Mouse (Mus musculus) MEL (cell line): ENCODE data around the gene Tma16. TPM values are rescaled to one million over a fixed set of nuclear protein-coding genes. Genes with fewer than 3 reads are reported as not detected.

Source experiments
- DNase-seq: peaks from one replicate; pipeline ENCODE4 v3.0.0; 2011; ENCODE audit warnings: low read depth, low spot score
- H3K27ac ChIP-seq: 2 replicates; pipeline ENCODE4 v1.5.1; 2012; ENCODE audit warnings: low read depth, mild to moderate bottlenecking, control low read depth, low read length, moderate library complexity; ENCODE audit not compliant: control insufficient read depth
- H3K27me3 ChIP-seq, 2 experiments: fragments of 150-350 bp in 1 of 2; sonication (generic) in 1 of 2; 2 replicates each; pipeline ENCODE4 v1.6.1; 2012; ENCODE audit warnings: low read length in 2 of 2, mild to moderate bottlenecking in 2 of 2, improper control_type of control experiment in 1 of 2, moderate library complexity in 1 of 2; ENCODE audit not compliant: insufficient read depth in 2 of 2, control insufficient read depth in 1 of 2
- H3K36me3 ChIP-seq, 2 experiments: 2 replicates each; pipeline ENCODE4 v1.6.1; 2012 to 2014; ENCODE audit warnings: low read length in 2 of 2, improper control_type of control experiment in 1 of 2, inconsistent platforms in 1 of 2, mild to moderate bottlenecking in 1 of 2; ENCODE audit not compliant: insufficient read depth in 2 of 2, control insufficient read depth in 1 of 2
- H3K4me1 ChIP-seq, 2 experiments: fragments of 150-350 bp in 1 of 2; sonication (generic) in 1 of 2; 2 replicates each; pipeline ENCODE4 v1.6.1; 2012; ENCODE audit warnings: low read length in 2 of 2, improper control_type of control experiment in 1 of 2, mild to moderate bottlenecking in 1 of 2; ENCODE audit not compliant: insufficient read depth in 2 of 2, control insufficient read depth in 1 of 2
- H3K4me3 ChIP-seq, 2 experiments: fragments of 150-350 bp in 1 of 2; sonication (generic) in 1 of 2; 2 replicates each; pipeline ENCODE4 v1.5.1; 2012; ENCODE audit warnings: low read depth in 2 of 2, low read length in 2 of 2, mild to moderate bottlenecking in 2 of 2, moderate library complexity in 2 of 2, control low read depth in 1 of 2, improper control_type of control experiment in 1 of 2; ENCODE audit not compliant: control insufficient read depth in 1 of 2, insufficient read depth in 1 of 2
- H3K79me2 ChIP-seq: 2 replicates; pipeline ENCODE4 v1.6.1; 2012; ENCODE audit warnings: mild to moderate bottlenecking, low read length, moderate library complexity; ENCODE audit not compliant: control insufficient read depth, poor library complexity, insufficient read depth
- H3K9ac ChIP-seq: 2 replicates; pipeline ENCODE4 v1.6.1; 2012; ENCODE audit warnings: low read depth, mild to moderate bottlenecking, control low read depth, low read length, moderate library complexity; ENCODE audit not compliant: control insufficient read depth, poor library complexity, severe bottlenecking
- H3K9me3 ChIP-seq: fragments of 150-350 bp; sonication (generic); replicated peaks from 2 replicates; pipeline ENCODE4 v1.6.1; 2012; ENCODE audit warnings: mild to moderate bottlenecking, low read length, improper control_type of control experiment, moderate library complexity; ENCODE audit not compliant: insufficient read depth
- BHLHE40 ChIP-seq: IDR thresholded peaks from 2 replicates; pipeline ENCODE4 v1.6.1; 2012; ENCODE audit warnings: low read depth, mild to moderate bottlenecking, inconsistent platforms, low read length, improper control_type of control experiment, borderline replicate concordance
- ELF1 ChIP-seq: IDR thresholded peaks from 2 replicates; pipeline ENCODE4 v1.6.1; 2014; ENCODE audit warnings: low read depth, mild to moderate bottlenecking, inconsistent platforms, low read length, improper control_type of control experiment, moderate library complexity
- EP300 ChIP-seq, 2 experiments: IDR thresholded peaks; 2 replicates each; pipeline ENCODE4 v1.6.1; 2011; ENCODE audit warnings: improper control_type of control experiment in 2 of 2, low read length in 2 of 2, low read depth in 1 of 2, mild to moderate bottlenecking in 1 of 2
- GABPA ChIP-seq: IDR thresholded peaks from 2 replicates; pipeline ENCODE4 v1.6.1; 2012; ENCODE audit warnings: low read depth, mild to moderate bottlenecking, inconsistent platforms, low read length, improper control_type of control experiment, moderate library complexity
- GATA1 ChIP-seq: IDR thresholded peaks from 2 replicates; pipeline ENCODE4 v1.6.1; 2011; ENCODE audit warnings: low read depth, low read length, improper control_type of control experiment
- JUND ChIP-seq: IDR thresholded peaks from 2 replicates; pipeline ENCODE4 v1.6.1; 2011; ENCODE audit warnings: low read depth, mild to moderate bottlenecking, improper control_type of control experiment, low read length
- MAFK ChIP-seq: IDR thresholded peaks from 2 replicates; pipeline ENCODE4 v1.6.1; 2011; ENCODE audit warnings: low read depth, mild to moderate bottlenecking, low read length, improper control_type of control experiment, borderline replicate concordance
- MAX ChIP-seq: IDR thresholded peaks from 2 replicates; pipeline ENCODE4 v1.6.1; 2011; ENCODE audit warnings: low read length, improper control_type of control experiment
- MAZ ChIP-seq: IDR thresholded peaks from 2 replicates; pipeline ENCODE4 v1.6.1; 2012; ENCODE audit warnings: low read depth, mild to moderate bottlenecking, inconsistent platforms, low read length, improper control_type of control experiment
- MEF2A ChIP-seq: IDR thresholded peaks from 2 replicates; pipeline ENCODE4 v1.6.1; 2014; ENCODE audit warnings: low read depth, mild to moderate bottlenecking, inconsistent platforms, low read length, improper control_type of control experiment; ENCODE audit not compliant: poor library complexity, insufficient replicate concordance, severe bottlenecking; ENCODE audit errors: extremely low read depth
- MYB ChIP-seq: IDR thresholded peaks from 2 replicates; pipeline ENCODE4 v1.6.1; 2011; ENCODE audit warnings: mild to moderate bottlenecking, low read depth, low read length, improper control_type of control experiment
- MYC ChIP-seq: IDR thresholded peaks from 2 replicates; pipeline ENCODE4 v1.6.1; 2011; ENCODE audit warnings: low read depth, mild to moderate bottlenecking, low read length, improper control_type of control experiment, moderate library complexity
- NRF1 ChIP-seq: IDR thresholded peaks from 2 replicates; pipeline ENCODE4 v1.6.1; 2014; ENCODE audit warnings: low read depth, mild to moderate bottlenecking, inconsistent platforms, low read length, improper control_type of control experiment, moderate library complexity; ENCODE audit not compliant: poor library complexity, insufficient read depth, severe bottlenecking
- POLR2AphosphoS2 ChIP-seq: IDR thresholded peaks from 2 replicates; pipeline ENCODE4 v1.6.1; 2011; ENCODE audit warnings: low read length, improper control_type of control experiment
- RCOR1 ChIP-seq: IDR thresholded peaks from 2 replicates; pipeline ENCODE4 v1.6.1; 2012; ENCODE audit warnings: low read depth, mild to moderate bottlenecking, inconsistent platforms, low read length, improper control_type of control experiment
- SIN3A ChIP-seq: IDR thresholded peaks from 2 replicates; pipeline ENCODE4 v1.6.1; 2012; ENCODE audit warnings: low read length, improper control_type of control experiment, inconsistent platforms
- SMC3 ChIP-seq: IDR thresholded peaks from 2 replicates; pipeline ENCODE4 v1.6.1; 2011; ENCODE audit warnings: low read depth, low read length, improper control_type of control experiment
- TBP ChIP-seq: IDR thresholded peaks from 2 replicates; pipeline ENCODE4 v1.8.0; 2011; ENCODE audit warnings: low read depth, low read length, improper control_type of control experiment
- TCF12 ChIP-seq: IDR thresholded peaks from 2 replicates; pipeline ENCODE4 v1.6.1; 2014; ENCODE audit warnings: low read depth, mild to moderate bottlenecking, inconsistent platforms, low read length, improper control_type of control experiment, moderate library complexity
- USF1 ChIP-seq: IDR thresholded peaks from 2 replicates; pipeline ENCODE4 v1.6.1; 2014; ENCODE audit warnings: low read depth, mild to moderate bottlenecking, inconsistent platforms, low read length, improper control_type of control experiment, moderate library complexity
- USF2 ChIP-seq, 2 experiments: IDR thresholded peaks; 2 replicates each; pipeline ENCODE4 v1.6.1; 2011 to 2012; ENCODE audit warnings: improper control_type of control experiment in 2 of 2, low read length in 2 of 2, borderline replicate concordance in 1 of 2, inconsistent platforms in 1 of 2, low read depth in 1 of 2, mild to moderate bottlenecking in 1 of 2; ENCODE audit not compliant: insufficient read depth in 1 of 2
- ZC3H11A ChIP-seq: IDR thresholded peaks from 2 replicates; pipeline ENCODE4 v1.6.1; 2012; ENCODE audit warnings: low read depth, mild to moderate bottlenecking, inconsistent platforms, low read length, improper control_type of control experiment
- ZKSCAN1 ChIP-seq: IDR thresholded peaks from 2 replicates; pipeline ENCODE4 v1.6.1; 2012; ENCODE audit warnings: low read depth, mild to moderate bottlenecking, inconsistent platforms, low read length, improper control_type of control experiment, moderate library complexity
- ZMIZ1 ChIP-seq: IDR thresholded peaks from 2 replicates; pipeline ENCODE4 v1.6.1; 2012; ENCODE audit warnings: low read depth, mild to moderate bottlenecking, inconsistent platforms, low read length, improper control_type of control experiment, moderate library complexity
- polyA plus RNA-seq, 2 experiments: library from polyadenylated mRNA; stranded (reverse) in 1 of 2; unstranded in 1 of 2; fragments of >175 nt in 1 of 2; fragments of >200 nt in 1 of 2; gene quantifications; 2 replicates each; pipeline versions ENCODE4 v1.2.1 to v1.2.4; 2012; ENCODE audit warnings: low replicate concordance in 2 of 2, low read depth in 1 of 2; ENCODE audit not compliant: insufficient read length in 2 of 2, insufficient read depth in 1 of 2, missing spikeins in 1 of 2
- total RNA-seq: library from RNA; depleted of rRNA; stranded (reverse); fragments of 300-350 nt; gene quantifications from 2 replicates; pipeline ENCODE4 v1.2.3, GENCODE M21; 2012

Gene Tma16
- total and polyA plus RNA-seq, 3 experiments, result 29.4 to 33.2 TPM; not detected in 1

GRCm38 (mm10) chr8:66511537-66511936 is 25.2 kb upstream of the Tma16 start, which contains the start of gene Tktl2:
TSS of gene Tktl2 (plus strand) at chr8:66511756.
- Histone ChIP-seq H3K79me2 (no peaks in the 10 kb centered on the region), H3K9ac (no peak within 1 kb of the TSS), H3K4me1 (no peaks in the 10 kb centered on the region), H3K4me3 (no peak within 1 kb of the TSS), H3K9me3 (no peaks in the 10 kb centered on the region), H3K27ac (no peak within 1 kb of the TSS), H3K27me3 (peaks cover 2% of the 10 kb centered on the region in 2 experiments; a peak in 1 of 4 replicates), H3K36me3 (no peaks in the 10 kb centered on the region)
- no peak for TF ChIP-seq ZMIZ1
- no peak for TF ChIP-seq POLR2AphosphoS2
- TF ChIP-seq TCF12, result no peak
- no peak for TF ChIP-seq MAX
- TF ChIP-seq GATA1, result no peak
- no peak for TF ChIP-seq MAFK
- no peak for TF ChIP-seq MYB
- TF ChIP-seq MAZ, result no peak
- no peak for TF ChIP-seq USF1
- no peak for TF ChIP-seq EP300 (IDR thresholded peaks at IDR 0.05; ENCODE audit: low read depth in 1 of 2, low read length in 2 of 2)
- no peak for TF ChIP-seq JUND
- TF ChIP-seq ZKSCAN1, result no peak
- TF ChIP-seq NRF1, result no peak
- TF ChIP-seq RCOR1, result no peak
- no peak for TF ChIP-seq GABPA
- TF ChIP-seq SMC3, result no peak
- TF ChIP-seq MEF2A, result no peak
- TF ChIP-seq ZC3H11A, result no peak
- no peak for TF ChIP-seq TBP
- DNase-seq, result no peak

GRCm38 (mm10) chr8:66503381-66503780 is 17.1 kb upstream of the Tma16 start:
- Histone ChIP-seq H3K4me1 (peaks cover 0 to 3% of the 10 kb centered on the region in 2 experiments; a peak in 1 of 4 replicates), H3K27ac (no peak overlapping the region), H3K9ac (no peak overlapping the region), H3K9me3 (no peaks in the 10 kb centered on the region), H3K27me3 (peaks cover 2 to 3% of the 10 kb centered on the region in 2 experiments; a peak in 1 of 4 replicates), H3K36me3 (no peaks in the 10 kb centered on the region), H3K4me3 (no peak overlapping the region), H3K79me2 (no peaks in the 10 kb centered on the region)
- no peak for TF ChIP-seq TCF12
- no peak for TF ChIP-seq MYC
- no peak for TF ChIP-seq SIN3A
- no peak for TF ChIP-seq MAX
- no peak for TF ChIP-seq GATA1
- TF ChIP-seq USF2 (IDR thresholded peaks at IDR 0.05; ENCODE audit: borderline replicate concordance in 1 of 2, insufficient read depth in 1 of 2, low read depth in 1 of 2, low read length in 2 of 2), result no peak
- TF ChIP-seq ELF1, result no peak
- TF ChIP-seq BHLHE40, result no peak
- TF ChIP-seq ZKSCAN1, result no peak
- DNase-seq, result no peak
